Mouse (Mus musculus) adipocyte (in vitro differentiated cells): ENCODE results near the gene Gipc2.
"Not testable (repeated sequence)": the region's sequence is repeated elsewhere in the genome, so short reads cannot be mapped to it uniquely, and the experiment has no call there.

Source experiments
- DNase-seq: peaks from one replicate; pipeline ENCODE4 v3.0.0-alpha.2; 2016; ENCODE audit warnings: low spot score

Gipc2 gene

GRCm38 (mm10) chr3:152166099-152166423 lies at the start of gene Gipc2:
Gene Gipc2, minus strand, starts transcription at chr3:152166230.
- no peak for DNase-seq

DNA sequence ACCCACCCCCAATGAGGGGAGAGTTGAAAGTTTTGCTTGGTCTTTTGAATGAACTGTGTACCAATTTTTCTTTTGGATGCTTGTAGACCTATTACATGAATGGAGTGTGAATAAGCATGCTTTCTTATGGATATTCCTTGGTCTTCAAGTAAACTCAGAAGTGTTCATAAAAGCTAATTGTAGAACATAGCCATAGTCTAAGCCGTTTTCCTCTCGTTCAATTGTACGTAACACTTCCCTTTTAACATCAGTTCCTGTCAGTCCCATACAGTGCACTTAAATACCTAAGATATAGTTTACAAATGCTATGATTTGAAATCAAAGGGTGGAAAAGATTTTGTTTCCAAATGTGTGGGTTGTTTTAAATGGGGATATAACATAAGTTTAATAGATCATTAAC lies 47.4 kb upstream of the Gipc2 start:
- no peak for DNase-seq

DNA sequence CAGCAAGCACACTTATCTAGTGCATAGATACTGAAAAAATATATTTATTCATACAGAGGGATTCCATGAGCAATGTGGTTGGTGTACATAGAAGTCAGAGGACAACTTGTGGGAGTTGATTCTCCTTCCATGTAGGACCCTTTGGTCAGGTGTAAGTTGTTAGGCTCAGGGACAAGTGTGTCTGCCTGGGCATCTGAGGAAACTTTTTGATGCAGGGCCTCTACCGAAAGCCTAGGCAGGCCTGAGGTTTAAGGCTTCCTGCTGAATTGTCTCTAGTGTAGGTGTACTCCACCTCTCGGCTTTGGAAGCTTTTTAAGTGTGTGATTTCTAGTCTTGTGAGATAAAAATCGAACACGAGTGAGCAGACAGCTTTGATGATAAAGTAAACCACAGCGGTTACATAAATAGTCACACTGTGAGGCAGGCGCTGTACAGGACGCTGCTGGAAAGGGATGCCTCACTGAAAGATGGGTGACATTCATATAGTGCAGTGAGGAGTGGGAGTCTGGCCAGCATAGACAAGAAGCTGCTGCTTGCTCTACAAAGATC lies 45.8 kb upstream of the Gipc2 start:
- DNase-seq: peak; percentile 24

DNA sequence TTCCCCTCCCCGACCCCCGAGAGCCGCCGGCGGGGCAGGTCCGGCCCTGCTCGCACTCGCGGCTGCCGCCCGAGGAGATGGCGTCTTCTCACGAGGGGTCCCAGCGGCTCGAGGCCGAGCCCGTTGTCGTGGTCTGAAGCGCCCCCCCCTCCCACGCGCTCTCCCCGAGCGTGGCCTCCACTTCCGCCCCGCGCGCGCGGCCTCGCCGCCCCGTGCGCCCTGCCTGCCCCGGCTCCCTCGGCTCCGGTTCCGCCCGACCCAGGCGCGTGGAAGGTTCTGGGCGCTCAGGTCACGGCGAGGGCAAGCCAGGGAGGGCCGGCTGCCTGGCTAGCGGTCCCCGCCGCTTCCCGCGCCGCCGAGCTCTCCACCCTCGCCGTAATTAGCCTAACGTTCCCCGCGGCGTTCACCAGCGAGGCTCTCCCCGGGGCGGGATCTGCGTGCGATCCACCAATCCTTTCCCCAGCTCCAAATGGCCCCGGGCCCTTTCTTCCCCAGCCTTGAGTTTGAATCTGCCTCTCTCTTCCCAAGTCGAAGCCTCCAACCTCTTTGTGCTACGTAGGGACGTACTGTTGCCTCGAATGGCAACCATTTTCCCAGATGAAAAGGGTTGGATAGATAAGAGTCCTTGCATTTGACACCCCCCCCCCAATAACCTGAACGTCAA lies 44.8 kb upstream of the Gipc2 start:
- peak; percentile 78 for DNase-seq

GRCm38 (mm10) chr3:152209967-152210634 lies 44.1 kb upstream of the Gipc2 start, which contains the start of the genes Dnajb4 and Fubp1:
Gene Dnajb4, minus strand, starts transcription at chr3:152210302.
Gene Fubp1, plus strand, starts transcription at chr3:152210422.
- peak; percentile 99 for DNase-seq

GRCm38 (mm10) chr3:152209177-152209966 lies 43.3 kb upstream of the Gipc2 start:
- DNase-seq: peak; percentile 76

GRCm38 (mm10) chr3:152208096-152208885 lies 42.3 kb upstream of the Gipc2 start:
- DNase-seq: no peak

- DNase-seq: no peak
These were observed 41.1 kb upstream of the Gipc2 start for GRCm38 (mm10) chr3:152207156-152207555.

GRCm38 (mm10) chr3:152204577-152204976 lies 38.5 kb upstream of the Gipc2 start:
- DNase-seq: no peak

DNA sequence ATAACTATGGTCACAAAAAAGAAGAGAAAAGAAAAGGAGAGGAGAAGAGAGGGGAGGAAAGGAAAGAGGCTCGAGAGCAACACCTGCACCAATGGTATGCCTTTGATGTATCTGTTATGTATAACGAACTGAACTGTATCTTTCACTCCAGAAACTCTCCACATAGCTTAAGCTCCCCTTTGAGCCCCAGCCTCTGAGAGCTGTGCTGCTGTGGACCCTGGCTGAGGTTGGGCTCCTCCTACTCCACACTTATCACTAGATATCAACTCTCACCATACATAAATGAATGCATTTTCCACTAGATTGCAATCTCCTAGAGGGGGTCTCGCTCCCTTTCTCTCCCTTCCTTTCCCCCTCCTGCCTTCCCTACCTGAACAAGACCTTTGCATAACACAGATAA lies 38.0 kb upstream of the Gipc2 start:
- DNase-seq: no peak

DNA sequence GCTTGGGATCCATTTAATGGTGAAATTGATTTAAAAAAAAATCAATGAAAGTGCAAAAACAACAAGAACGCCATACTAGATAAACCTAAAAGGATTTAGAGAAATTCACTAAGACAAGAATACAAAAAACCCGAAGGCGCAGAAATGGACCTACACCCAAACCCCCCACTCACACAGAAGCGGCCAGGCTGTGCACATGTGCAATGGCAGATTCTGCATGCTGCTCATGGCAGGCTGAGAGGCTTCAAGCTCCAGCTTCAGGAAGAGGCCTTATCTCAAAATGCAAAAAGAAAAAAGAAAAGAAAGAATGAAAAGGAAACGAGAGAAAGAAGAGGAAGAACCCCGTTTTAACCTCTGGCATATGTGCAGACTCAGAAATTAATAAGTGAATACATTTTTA lies 37.4 kb upstream of the Gipc2 start:
- DNase-seq: no peak

GRCm38 (mm10) chr3:152202942-152203341 lies 36.9 kb upstream of the Gipc2 start:
- DNase-seq: no peak

DNA sequence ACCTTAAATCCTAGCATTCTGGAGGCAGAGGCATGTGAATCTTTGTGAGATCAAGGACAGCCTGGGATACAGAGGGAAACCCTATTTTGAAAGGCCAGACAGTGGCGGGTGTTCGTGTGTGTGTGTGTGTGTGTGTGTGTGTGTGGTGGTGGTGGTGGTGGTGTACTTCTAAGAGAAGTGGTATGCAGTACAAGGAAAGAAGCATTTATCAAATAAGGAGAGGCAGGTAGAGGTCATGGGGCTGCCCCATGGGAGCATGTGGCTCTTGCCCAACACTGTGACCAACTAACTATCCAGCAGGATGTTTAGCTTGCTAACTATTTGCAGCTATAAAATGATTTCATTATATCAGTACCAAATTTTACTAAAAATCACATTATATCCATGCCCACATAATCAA lies 35.6 kb upstream of the Gipc2 start:
- no peak for DNase-seq

DNA sequence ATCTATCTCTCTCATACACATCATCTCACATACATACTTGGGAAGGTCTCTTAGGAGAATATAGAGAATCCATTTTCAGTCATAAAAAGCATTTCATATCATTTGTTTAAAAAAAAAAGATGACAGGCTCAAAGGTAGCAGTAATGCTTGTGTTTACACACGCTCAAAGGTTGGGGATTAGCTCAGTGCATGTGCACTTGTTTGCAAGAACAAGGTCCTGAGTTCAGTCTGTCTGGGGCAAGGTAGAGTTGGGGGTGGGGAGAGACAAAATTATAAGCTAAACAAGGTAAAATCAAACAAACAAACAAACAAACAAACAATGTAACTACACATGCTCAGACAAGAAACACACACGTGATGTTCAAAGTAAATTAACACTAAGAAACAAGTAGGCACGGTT lies 35.2 kb upstream of the Gipc2 start:
- no peak for DNase-seq

DNA sequence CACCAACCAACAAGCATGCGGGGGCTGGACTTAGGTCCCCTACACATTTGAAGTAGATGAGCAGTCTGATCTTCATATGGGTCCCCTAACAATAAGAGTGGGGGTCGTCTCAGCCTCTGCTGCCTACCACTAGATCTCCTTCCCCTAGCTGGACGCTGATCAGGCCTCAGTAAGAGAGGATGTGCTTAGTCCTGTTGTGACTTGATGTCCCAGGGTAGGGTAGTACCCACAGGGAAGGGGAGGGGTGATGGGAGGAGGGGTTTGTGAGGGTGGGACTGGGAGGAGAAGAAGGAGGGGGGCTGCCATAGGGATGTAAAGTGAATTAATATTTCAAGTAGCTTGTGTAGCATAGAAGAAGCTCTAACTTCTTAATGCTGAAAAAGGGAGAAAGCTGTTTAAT lies 33.1 kb upstream of the Gipc2 start:
- DNase-seq: no peak

GRCm38 (mm10) chr3:152197246-152197645 lies 31.2 kb upstream of the Gipc2 start:
- not testable (repeated sequence) for DNase-seq

DNA sequence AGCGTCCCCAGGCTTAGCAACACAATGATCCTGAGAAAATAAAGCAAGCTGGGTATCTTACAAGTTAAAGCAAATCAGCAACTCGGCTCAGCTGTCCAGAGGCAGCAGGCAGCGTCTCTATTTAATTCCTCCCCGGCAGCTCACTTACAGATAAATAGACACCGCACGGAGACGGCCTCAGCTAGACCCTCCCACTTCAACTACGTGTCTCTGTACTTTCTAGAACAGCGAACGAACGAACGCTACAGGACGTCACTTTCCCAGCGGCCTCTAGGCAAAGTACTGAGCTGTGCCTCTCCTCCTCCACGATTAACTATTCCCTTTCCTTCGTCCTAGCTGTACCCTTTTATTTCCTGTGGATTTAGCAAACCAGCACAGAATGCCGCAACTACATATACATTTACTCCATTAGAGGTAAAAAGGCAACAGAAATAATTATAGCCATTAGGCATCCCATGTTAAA lies 27.6 kb upstream of the Gipc2 start:
- peak; percentile 96 for DNase-seq

DNA sequence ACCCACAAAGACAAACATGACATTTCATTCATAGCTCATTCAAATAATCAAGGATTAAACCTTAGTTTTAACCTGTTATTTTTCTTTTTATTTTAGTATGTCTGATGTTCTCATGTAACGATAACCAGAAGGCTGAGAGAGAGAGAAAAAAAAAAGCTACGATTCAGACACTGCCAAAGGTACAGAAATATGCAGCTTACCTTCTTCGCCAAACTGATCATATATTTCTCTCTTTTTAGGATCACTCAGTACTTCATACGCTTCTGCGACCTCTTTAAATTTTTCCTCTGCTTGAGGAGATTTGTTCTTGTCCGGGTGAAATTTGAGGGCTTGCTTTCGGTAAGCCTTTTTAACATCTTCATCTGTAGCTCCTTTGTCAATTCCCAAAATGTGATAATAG lies 27.1 kb upstream of the Gipc2 start:
- no peak for DNase-seq

DNA sequence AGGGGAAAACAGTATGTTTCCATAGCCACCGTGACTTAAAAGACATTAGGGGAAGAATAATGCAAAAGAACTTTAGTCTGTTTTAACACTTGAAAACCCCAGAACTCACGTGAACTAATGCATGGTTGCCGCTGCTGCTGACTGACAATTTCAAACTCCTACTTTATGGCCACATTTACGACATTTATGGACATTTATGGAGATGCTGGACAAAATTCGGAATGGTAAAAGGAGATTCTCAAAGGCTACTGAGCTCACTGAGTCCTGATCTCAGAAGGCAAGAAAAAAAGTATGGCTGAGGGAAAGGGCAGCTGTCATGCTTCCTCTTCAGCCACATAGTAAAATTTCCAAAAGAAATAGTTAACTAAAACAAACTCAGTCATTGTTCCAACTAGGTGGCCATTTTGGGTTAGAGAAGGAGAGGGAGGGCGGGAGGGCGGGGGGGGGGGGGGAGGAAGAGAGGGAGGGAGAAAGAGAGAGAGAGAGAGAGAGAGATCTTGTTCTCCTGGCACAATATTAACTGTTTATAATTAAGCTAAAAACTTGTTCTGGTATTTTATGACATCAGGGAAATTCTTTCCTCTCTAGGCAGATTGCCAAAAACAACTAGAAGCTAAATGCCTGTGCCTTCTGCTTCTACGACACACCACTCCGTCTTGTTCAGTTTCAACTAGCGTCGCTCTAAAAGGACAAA lies 26.4 kb upstream of the Gipc2 start:
- peak; percentile 82 for DNase-seq

GRCm38 (mm10) chr3:152191791-152192237 lies 25.8 kb upstream of the Gipc2 start:
- peak; percentile 79 for DNase-seq
